Mouse (Mus musculus) lung, postnatal 0 days (tissue): ENCODE measurements around the gene Rcc1. TPM values are rescaled to one million over a fixed set of nuclear protein-coding genes. Genes with fewer than 3 reads are reported as not detected.

Experiments
- ATAC-seq: fragments of 200-750 bp; cut with Nextera tagmentation; 2 replicates; pipeline ENCODE4 v1.8.0; 2017; ENCODE audit warnings: moderate library complexity
- DNase-seq: peaks from one replicate; pipeline ENCODE4 v3.0.0-alpha.2; 2016; ENCODE audit warnings: low spot score
- H3K27ac ChIP-seq: fragments of 300-500 bp; sonication (generic); 2 replicates; pipeline ENCODE4 v1.5.1; 2014; ENCODE audit warnings: antibody characterized with exemption, mild to moderate bottlenecking, low read length, mixed read lengths
- H3K27me3 ChIP-seq: fragments of 300-500 bp; sonication (generic); replicated peaks from 2 replicates; pipeline ENCODE4 v1.6.1; 2014; ENCODE audit warnings: low read length, mixed read lengths; ENCODE audit not compliant: insufficient read depth
- H3K36me3 ChIP-seq: fragments of 300-500 bp; sonication (generic); 2 replicates; pipeline ENCODE4 v1.6.1; 2014; ENCODE audit warnings: low read length, mixed read lengths; ENCODE audit not compliant: insufficient read depth
- H3K4me1 ChIP-seq: fragments of 300-500 bp; sonication (generic); 2 replicates; pipeline ENCODE4 v1.6.1; 2014; ENCODE audit warnings: antibody characterized with exemption, low read depth, low read length, mixed read lengths; ENCODE audit not compliant: insufficient read depth
- H3K4me2 ChIP-seq: fragments of 300-500 bp; sonication (generic); replicated peaks from 2 replicates; pipeline ENCODE4 v1.6.1; 2014; ENCODE audit warnings: low read depth, mild to moderate bottlenecking, low read length, moderate library complexity, mixed read lengths
- H3K4me3 ChIP-seq: fragments of 300-500 bp; sonication (generic); 2 replicates; pipeline ENCODE4 v1.5.1; 2014; ENCODE audit warnings: low read depth, low read length
- H3K9ac ChIP-seq: fragments of 300-500 bp; sonication (generic); replicated peaks from 2 replicates; pipeline ENCODE4 v1.6.1; 2014; ENCODE audit warnings: low read depth, mild to moderate bottlenecking
- H3K9me3 ChIP-seq: fragments of 300-500 bp; sonication (generic); 2 replicates; pipeline ENCODE4 v1.6.1; 2016; ENCODE audit warnings: low read length, mixed read lengths
- CTCF ChIP-seq: IDR thresholded peaks from 2 replicates; pipeline ENCODE4 v1.5.1; 2016; ENCODE audit warnings: antibody characterized with exemption, mild to moderate bottlenecking
- EP300 ChIP-seq: IDR thresholded peaks from 2 replicates; pipeline ENCODE4 v1.6.1; 2016; ENCODE audit warnings: antibody characterized with exemption, mild to moderate bottlenecking, control low read depth
- whole genome bisulfite sequencing: fragments of 180-500 bp; shearing (Covaris S2); extraction: QIAGEN DNeasy Blood & Tissue Kit; methylation state at CpG from one replicate; pipeline ENCODE4 v1.1.7; 2014; 5-methylcytosine and 5-hydroxymethylcytosine counted together
- polyA plus RNA-seq: library from polyadenylated mRNA; unstranded; fragments of >200 nt; fragmentation: Nextera tagmentation; extraction: Ambion mirVana; gene quantifications from 2 replicates; pipeline ENCODE4 v1.2.1, GENCODE M21; 2015

Rcc1 gene
- polyA plus RNA-seq, 1 experiment from 2014 or later: 14.3 TPM

GRCm38 (mm10) chr4:132382296-132382695, 28.9 kb upstream of the Rcc1 start:
- TF ChIP-seq CTCF: no peak
- TF ChIP-seq EP300: no peak
- H3K36me3 ChIP-seq: peaks cover 3% of the 10 kb centered on the region
- no peaks in the 10 kb centered on the region for H3K9me3 ChIP-seq
- no peak for DNase-seq
- no peak overlapping the region for H3K9ac ChIP-seq
- H3K4me1 ChIP-seq: no peaks in the 10 kb centered on the region
- no peak overlapping the region for H3K4me3 ChIP-seq
- no peak overlapping the region for H3K27ac ChIP-seq
- no peak for ATAC-seq
- no peak overlapping the region for H3K4me2 ChIP-seq
- whole genome bisulfite sequencing: 61% methylated on average over 4 of the region's 4 CpGs
- no peaks in the 10 kb centered on the region for H3K27me3 ChIP-seq

- Histone ChIP-seq H3K4me1 (no peaks in the 10 kb centered on the region), H3K4me3 (no peak overlapping the region), H3K36me3 (peaks cover 5% of the 10 kb centered on the region), H3K9ac (no peak overlapping the region), H3K27me3 (no peaks in the 10 kb centered on the region), H3K9me3 (no peaks in the 10 kb centered on the region), H3K4me2 (no peak overlapping the region), H3K27ac (no peak overlapping the region)
- no peak for ATAC-seq
- TF ChIP-seq CTCF: no peak
- TF ChIP-seq EP300: no peak
- no peak for DNase-seq
- WGBS: 87% methylated on average over 2 of the region's 2 CpGs
Observed at GRCm38 (mm10) chr4:132380965-132381616, 27.7 kb upstream of the Rcc1 start.

GRCm38 (mm10) chr4:132373820-132374219, 20.4 kb upstream of the Rcc1 start:
- WGBS: 95% methylated on average over 1 of the region's 1 CpGs
- Histone ChIP-seq H3K27ac (no peak overlapping the region), H3K9me3 (no peaks in the 10 kb centered on the region), H3K4me1 (no peaks in the 10 kb centered on the region), H3K4me3 (no peak overlapping the region), H3K9ac (no peak overlapping the region), H3K27me3 (no peaks in the 10 kb centered on the region), H3K36me3 (peaks cover 23% of the 10 kb centered on the region; the same call in 1 of the 2 replicates), H3K4me2 (no peak overlapping the region)
- TF ChIP-seq EP300: no peak
- no peak for TF ChIP-seq CTCF
- ATAC-seq (no peak), DNase-seq (no peak)

- no peaks in the 10 kb centered on the region for H3K9me3 ChIP-seq
- no peaks in the 10 kb centered on the region for H3K27me3 ChIP-seq
- H3K36me3 ChIP-seq: peaks cover 28% of the 10 kb centered on the region
- WGBS: 73% methylated on average over 8 of the region's 8 CpGs
- H3K9ac ChIP-seq: no peak overlapping the region
- H3K4me1 ChIP-seq: no peaks in the 10 kb centered on the region
- ATAC-seq (peak; percentile 44; the same call in 1 of the 2 replicates), DNase-seq (peak; percentile 60)
- H3K4me2 ChIP-seq: no peak overlapping the region
- H3K27ac ChIP-seq: 0 out of 2 replicates have a peak overlapping the region, but pooled peaks have one; percentile 20
- no peak overlapping the region for H3K4me3 ChIP-seq
- no peak for TF ChIP-seq CTCF
- peak; percentile 12; the same call in 1 of the 2 replicates for TF ChIP-seq EP300
Observed at GRCm38 (mm10) chr4:132369953-132370750, 16.7 kb upstream of the Rcc1 start.

- WGBS: 92% methylated on average over 18 of the region's 18 CpGs
- Histone ChIP-seq H3K9me3 (no peaks in the 10 kb centered on the region), H3K9ac (no peak overlapping the region), H3K4me1 (no peaks in the 10 kb centered on the region), H3K27ac (no peak overlapping the region), H3K36me3 (peaks cover 32% of the 10 kb centered on the region), H3K27me3 (no peaks in the 10 kb centered on the region), H3K4me2 (no peak overlapping the region), H3K4me3 (no peak overlapping the region)
- no peak for ATAC-seq
- no peak for DNase-seq
- no peak for TF ChIP-seq CTCF
- TF ChIP-seq EP300: no peak
Observed at GRCm38 (mm10) chr4:132367480-132368201, 14.2 kb upstream of the Rcc1 start.
